Mouse (Mus musculus): ENCODE results near the gene Gm10837. TPM values are rescaled to one million over a fixed set of nuclear protein-coding genes. Genes with fewer than 3 reads are reported as not detected.

The Gm10837 gene
- total RNA-seq, 2 experiments from 2014 or later = not detected

GRCm38 (mm10) chr14:122513511-122514036 lies 23.2 kb downstream of the Gm10837 start:
- no peak for DNase-seq (ENCODE audit: low spot score in 2 of 2)

DNA sequence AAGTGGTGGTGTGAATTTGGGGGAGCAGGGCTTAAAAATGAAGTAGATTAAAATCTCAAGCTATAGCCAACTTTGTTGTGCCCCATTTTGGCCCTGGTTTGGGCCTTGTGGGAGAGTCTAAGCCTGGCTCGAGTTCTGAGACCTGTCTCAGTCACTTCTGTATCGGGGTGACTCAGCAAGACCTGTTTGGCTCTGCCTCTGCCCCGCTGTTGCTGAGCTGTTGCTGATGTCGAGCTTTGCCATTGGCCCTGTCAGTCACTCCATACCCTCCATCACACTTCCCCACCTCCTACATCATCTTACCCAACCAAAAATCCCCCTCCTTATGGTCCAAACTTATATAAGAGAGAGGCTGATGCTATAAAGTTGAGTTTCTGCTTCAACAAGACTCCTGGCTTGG lies 38.1 kb downstream of the Gm10837 start:
- no peak for DNase-seq (ENCODE audit: low spot score in 2 of 2)

- DNase-seq (ENCODE audit: low spot score in 2 of 2) = peak; percentile 96
These were observed 43.9 kb downstream of the Gm10837 start, which contains the start of gene Pcca for GRCm38 (mm10) chr14:122534017-122534924. Gene Pcca, plus strand, starts transcription at chr14:122534324.

- no peak for DNase-seq (ENCODE audit: low spot score in 2 of 2)
These were observed 45.6 kb downstream of the Gm10837 start for GRCm38 (mm10) chr14:122535986-122536385.

Other genes with a start within 250 kb of the Gm10837 start
- gene Gm5089, start 39.5 kb upstream of the Gm10837 start, total RNA-seq (2021) = not detected
- gene Zic5, start 24.9 kb upstream of the Gm10837 start, total RNA-seq (2021) = not detected
- gene Zic2, start 15.2 kb upstream of the Gm10837 start, total RNA-seq (2021) = not detected
- gene Pcca, start 43.7 kb downstream of the Gm10837 start, total RNA-seq (2021) = 100 to 1,000 TPM; 157 to 179 TPM

Data from adrenal gland, adult 18-20 months (tissue).